Mouse (Mus musculus): ENCODE measurements at regions not wholly inside any gene's neighbourhood (a gene's known extent, or its start where the extent isn't known, plus 50 kb on each side); places are given as distances from the start of the nearest gene placed in this dataset.

DNA sequence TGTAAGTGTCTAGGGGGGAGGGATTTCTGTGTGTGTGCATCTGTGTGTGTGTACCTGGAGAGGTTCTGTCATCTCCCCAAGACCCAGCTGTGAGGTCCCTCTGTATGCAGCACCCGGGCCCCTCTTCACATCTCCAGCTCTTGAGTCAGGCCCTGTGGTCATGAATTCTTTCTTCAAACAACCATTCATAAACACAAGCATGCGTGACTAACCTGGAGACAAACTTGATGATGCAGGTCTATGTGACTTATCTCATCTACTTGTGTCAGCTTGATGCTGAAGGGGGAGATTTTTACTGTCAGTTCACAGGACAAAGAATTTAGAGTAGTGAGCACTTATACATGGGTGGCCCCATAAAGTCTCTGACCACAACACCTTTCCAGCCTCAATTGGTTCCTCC is 143.4 kb downstream of the Efnb2 start:
- H3K9me3 ChIP-seq = peaks cover 37% of the 10 kb centered on the region
- H3K36me3 ChIP-seq (replicated peaks; ENCODE audit: low read length) = no peaks in the 10 kb centered on the region
- H3K4me1 ChIP-seq = no peaks in the 10 kb centered on the region
- TF ChIP-seq FLI1 (IDR thresholded peaks at IDR 0.05; ENCODE audit: low read length) (no peak), GATA1 (IDR thresholded peaks at IDR 0.05; ENCODE audit: borderline replicate concordance, low read length) (no peak)
- peaks cover 2% of the 10 kb centered on the region for H3K27me3 ChIP-seq (replicated peaks)
- H3K4me3 ChIP-seq (replicated peaks) = no peak overlapping the region

DNA sequence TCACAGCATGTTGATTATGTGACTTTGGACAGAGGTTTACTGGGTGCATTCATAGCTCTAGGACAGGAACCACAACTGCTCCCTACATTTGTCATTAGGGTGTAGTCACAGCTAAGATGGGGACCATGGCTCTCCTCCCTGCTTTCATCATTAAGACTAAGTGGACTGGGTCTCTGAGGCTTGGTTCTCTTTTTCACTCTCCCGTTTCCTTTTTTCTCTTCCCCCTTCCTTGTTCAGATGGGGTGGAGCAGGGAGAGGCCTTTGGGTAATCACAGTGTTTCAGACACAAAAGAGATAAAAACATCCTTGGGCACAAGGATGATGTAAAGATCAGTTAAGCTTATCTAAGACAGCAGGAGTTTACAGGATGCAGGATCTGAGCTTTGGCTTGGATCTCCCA is 144.8 kb downstream of the Efnb2 start:
- Histone ChIP-seq H3K9me3 (peaks cover 34% of the 10 kb centered on the region), H3K4me1 (no peaks in the 10 kb centered on the region), H3K4me3 (replicated peaks) (no peak overlapping the region), H3K36me3 (replicated peaks; ENCODE audit: low read length) (no peaks in the 10 kb centered on the region), H3K27me3 (replicated peaks) (peaks cover 2% of the 10 kb centered on the region)
- TF ChIP-seq GATA1 (IDR thresholded peaks at IDR 0.05; ENCODE audit: borderline replicate concordance, low read length) = no peak
- no peak for TF ChIP-seq FLI1 (IDR thresholded peaks at IDR 0.05; ENCODE audit: low read length)

DNA sequence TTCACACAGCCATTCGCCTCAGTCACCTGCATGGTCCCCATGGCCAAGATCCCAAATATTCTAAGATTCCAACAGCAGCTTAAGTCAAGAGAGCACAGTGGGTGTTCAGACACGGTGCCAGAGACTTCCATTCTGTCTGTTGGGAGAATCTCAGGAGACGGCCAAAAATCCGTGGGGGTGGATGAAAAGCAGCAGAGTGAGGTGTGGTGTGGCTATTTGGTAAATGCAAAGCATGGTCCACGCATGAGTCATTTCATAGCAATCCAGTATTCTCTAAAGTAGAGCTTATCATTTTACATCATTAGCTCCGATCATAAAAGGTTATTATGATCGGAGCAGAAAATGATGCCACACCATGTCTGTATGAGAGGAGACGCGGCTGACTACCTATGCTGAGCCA is 161.1 kb downstream of the Efnb2 start:
- Histone ChIP-seq H3K36me3 (replicated peaks; ENCODE audit: low read length) (no peaks in the 10 kb centered on the region), H3K27me3 (replicated peaks) (no peaks in the 10 kb centered on the region), H3K4me3 (replicated peaks) (no peak overlapping the region), H3K9me3 (peaks cover 35% of the 10 kb centered on the region), H3K4me1 (no peaks in the 10 kb centered on the region)
- no peak for TF ChIP-seq GATA1 (IDR thresholded peaks at IDR 0.05; ENCODE audit: borderline replicate concordance, low read length)
- no peak for TF ChIP-seq FLI1 (IDR thresholded peaks at IDR 0.05; ENCODE audit: low read length)

DNA sequence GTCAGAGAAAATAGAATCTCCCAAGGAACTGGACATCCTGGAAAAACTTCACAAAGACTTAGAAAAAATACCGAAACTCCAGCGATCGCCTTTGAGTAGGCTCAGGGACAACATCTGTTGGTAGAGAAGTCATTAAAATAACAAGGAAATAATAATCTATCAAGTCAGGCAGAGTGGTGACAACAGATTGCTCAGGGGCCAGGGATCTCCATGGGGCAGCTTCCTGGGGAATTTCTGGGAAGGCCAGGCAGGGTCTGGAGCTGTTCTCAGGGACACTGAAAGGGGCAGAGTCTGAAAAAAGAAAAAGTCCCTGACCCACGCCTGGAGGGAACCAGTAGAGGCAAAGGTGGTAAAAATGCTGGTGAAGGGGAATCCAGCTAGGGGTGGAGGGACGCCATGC is 162.3 kb downstream of the Efnb2 start:
- Histone ChIP-seq H3K4me1 (no peaks in the 10 kb centered on the region), H3K9me3 (peaks cover 41% of the 10 kb centered on the region), H3K4me3 (replicated peaks) (no peak overlapping the region), H3K36me3 (replicated peaks; ENCODE audit: low read length) (no peaks in the 10 kb centered on the region), H3K27me3 (replicated peaks) (no peaks in the 10 kb centered on the region)
- TF ChIP-seq GATA1 (IDR thresholded peaks at IDR 0.05; ENCODE audit: borderline replicate concordance, low read length) (no peak), FLI1 (IDR thresholded peaks at IDR 0.05; ENCODE audit: low read length) (no peak)

DNA sequence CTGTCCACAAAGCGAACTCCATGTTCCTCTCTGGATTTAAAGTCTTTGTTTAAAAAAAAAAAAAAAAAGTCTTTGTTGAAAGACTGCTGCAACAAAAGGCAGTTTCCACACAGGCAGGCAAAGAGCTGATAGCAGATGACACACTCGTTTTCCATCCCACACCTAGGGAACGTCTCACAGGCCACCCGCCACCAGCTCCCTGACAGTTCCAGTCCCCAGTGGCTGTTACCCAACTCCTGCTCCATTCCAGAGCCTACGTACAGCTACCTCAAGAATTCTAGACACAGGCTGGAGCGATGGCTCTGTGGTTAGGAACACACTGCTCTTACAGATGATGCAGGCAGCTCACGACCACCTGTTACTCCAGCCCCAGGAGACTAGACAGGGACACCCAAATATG is 165.6 kb downstream of the Efnb2 start:
- peaks cover 5% of the 10 kb centered on the region; the same call in 1 of the 2 replicates for H3K4me1 ChIP-seq
- peaks cover 31% of the 10 kb centered on the region for H3K9me3 ChIP-seq
- TF ChIP-seq GATA1 (IDR thresholded peaks at IDR 0.05; ENCODE audit: borderline replicate concordance, low read length) (no peak), FLI1 (IDR thresholded peaks at IDR 0.05; ENCODE audit: low read length) (no peak)

DNA sequence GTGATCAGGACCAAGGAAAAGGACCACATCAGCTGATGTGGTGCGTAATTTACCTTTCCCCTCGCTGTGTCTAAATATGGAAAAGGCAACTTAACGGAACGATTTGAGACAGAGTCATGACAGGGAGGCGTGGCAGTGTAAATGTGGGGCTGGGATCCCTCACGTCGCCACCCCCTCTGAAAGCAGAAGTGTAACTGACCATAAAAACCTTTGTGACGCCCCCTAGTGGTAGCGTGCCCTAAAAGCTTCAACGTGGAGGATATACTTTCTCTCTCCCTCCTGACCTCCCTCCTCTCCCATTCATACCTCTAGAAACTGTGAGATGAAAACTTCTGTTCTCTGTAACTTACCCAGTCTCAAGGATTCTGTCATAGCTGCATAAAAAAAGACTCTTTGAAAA is 166.8 kb downstream of the Efnb2 start:
- no peak overlapping the region for H3K4me3 ChIP-seq (replicated peaks)
- peaks cover 23% of the 10 kb centered on the region for H3K9me3 ChIP-seq
- TF ChIP-seq GATA1 (IDR thresholded peaks at IDR 0.05; ENCODE audit: borderline replicate concordance, low read length) (no peak), FLI1 (IDR thresholded peaks at IDR 0.05; ENCODE audit: low read length) (no peak)
- H3K27me3 ChIP-seq (replicated peaks) = peaks cover under 1% of the 10 kb centered on the region
- H3K4me1 ChIP-seq = peaks cover 6% of the 10 kb centered on the region; the same call in 1 of the 2 replicates
- H3K36me3 ChIP-seq (replicated peaks; ENCODE audit: low read length) = no peaks in the 10 kb centered on the region

More for the DNA sequence above, 165.6 kb downstream of the Efnb2 start:
- Histone ChIP-seq H3K36me3 (replicated peaks; ENCODE audit: low read length) (no peaks in the 10 kb centered on the region), H3K27me3 (replicated peaks) (no peaks in the 10 kb centered on the region), H3K4me3 (replicated peaks) (no peak overlapping the region)

DNA sequence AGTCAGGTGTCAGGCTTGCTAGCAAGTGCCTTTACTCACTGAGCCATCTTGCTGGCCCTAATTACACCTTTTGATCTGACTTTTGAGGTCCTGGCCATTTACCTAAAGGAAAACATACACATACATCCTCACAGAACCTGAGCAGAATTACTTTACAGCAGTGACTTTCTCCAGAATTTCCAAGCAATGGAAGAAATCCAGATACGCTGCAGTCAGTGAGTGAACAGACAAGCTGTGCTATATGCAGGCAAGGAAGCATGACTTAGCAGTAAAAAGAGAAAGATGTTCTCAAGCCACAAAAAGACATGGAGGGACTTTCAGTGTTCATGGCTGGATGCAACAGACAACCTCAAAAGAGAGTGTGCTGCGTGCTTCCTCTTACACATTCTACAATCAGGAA is 169.1 kb downstream of the Efnb2 start:
- peaks cover 10% of the 10 kb centered on the region; the same call in 1 of the 2 replicates for H3K4me1 ChIP-seq
- H3K36me3 ChIP-seq (replicated peaks; ENCODE audit: low read length) = no peaks in the 10 kb centered on the region
- TF ChIP-seq FLI1 (IDR thresholded peaks at IDR 0.05; ENCODE audit: low read length) (no peak), GATA1 (IDR thresholded peaks at IDR 0.05; ENCODE audit: borderline replicate concordance, low read length) (no peak)
- peaks cover 9% of the 10 kb centered on the region for H3K27me3 ChIP-seq (replicated peaks)
- peaks cover 15% of the 10 kb centered on the region for H3K9me3 ChIP-seq
- H3K4me3 ChIP-seq (replicated peaks) = no peak overlapping the region

DNA sequence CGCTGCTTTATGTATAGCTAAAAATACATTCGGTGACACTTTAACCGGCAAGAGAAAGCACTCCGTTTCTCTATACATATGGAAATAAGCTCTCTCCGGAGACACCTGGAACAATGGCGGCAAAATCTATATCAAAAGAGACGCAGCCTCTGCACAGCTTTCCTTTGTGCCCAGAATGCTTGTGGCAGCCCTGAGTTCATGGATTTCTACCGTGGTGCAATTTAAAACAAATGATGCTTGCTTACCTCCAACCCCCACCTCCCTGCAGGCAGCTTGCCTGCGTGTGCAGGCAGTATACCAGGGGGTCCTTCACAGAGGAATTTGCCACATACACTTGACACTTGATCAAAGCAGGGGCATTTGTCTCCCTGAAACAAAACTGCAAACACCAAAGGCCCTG is 171.3 kb downstream of the Efnb2 start:
- Histone ChIP-seq H3K36me3 (replicated peaks; ENCODE audit: low read length) (no peaks in the 10 kb centered on the region), H3K4me3 (replicated peaks) (no peak overlapping the region), H3K9me3 (peaks cover 5% of the 10 kb centered on the region), H3K4me1 (peaks cover 10% of the 10 kb centered on the region; the same call in 1 of the 2 replicates), H3K27me3 (replicated peaks) (peaks cover 9% of the 10 kb centered on the region)
- TF ChIP-seq GATA1 (IDR thresholded peaks at IDR 0.05; ENCODE audit: borderline replicate concordance, low read length) (no peak), FLI1 (IDR thresholded peaks at IDR 0.05; ENCODE audit: low read length) (no peak)

DNA sequence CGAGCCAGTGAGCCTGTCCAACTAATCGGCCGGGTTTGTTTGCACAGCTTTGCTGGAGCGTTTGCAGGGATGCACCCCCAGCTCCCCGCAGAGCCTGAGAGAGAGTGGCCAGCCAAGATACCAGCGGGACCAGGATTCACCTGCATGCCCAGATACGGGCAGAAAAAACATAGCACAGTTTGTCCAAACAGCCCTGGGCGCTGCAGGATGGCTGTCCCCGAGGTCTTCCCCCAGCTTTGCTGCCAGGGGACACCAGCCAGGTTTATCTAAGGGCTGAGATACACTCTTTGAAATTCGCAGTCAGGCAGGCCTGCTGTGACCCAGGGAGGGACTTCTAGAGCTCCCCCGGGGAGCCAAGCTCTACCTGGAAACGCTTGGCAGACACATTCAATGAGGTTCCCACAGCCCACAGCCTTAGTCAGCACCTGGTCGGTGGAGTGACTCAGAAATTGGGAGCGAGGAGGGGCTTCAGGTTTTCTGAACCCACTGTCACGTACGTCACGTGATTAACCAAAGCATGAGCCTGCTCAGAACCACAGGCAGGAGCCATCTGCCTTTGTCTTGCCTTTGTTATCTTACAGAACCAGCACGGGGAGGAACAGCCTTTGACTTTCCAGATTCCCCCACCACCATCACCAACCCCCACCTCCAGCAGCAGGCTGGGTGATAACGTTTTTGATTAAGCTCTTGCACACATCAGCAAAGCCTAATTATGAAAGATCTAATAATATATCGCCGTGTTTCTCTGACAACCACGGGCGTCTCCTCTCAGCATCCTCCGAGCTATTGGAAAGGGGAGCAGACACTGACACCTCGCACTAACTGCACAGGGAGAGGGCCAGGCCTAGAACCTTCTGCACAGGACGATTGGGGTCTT is 172.1 kb downstream of the Efnb2 start:
- H3K27me3 ChIP-seq (replicated peaks) = peaks cover 9% of the 10 kb centered on the region
- H3K36me3 ChIP-seq (replicated peaks; ENCODE audit: low read length) = no peaks in the 10 kb centered on the region
- no peak overlapping the region for H3K4me3 ChIP-seq (replicated peaks)
- peaks cover under 1% of the 10 kb centered on the region; the same call in 1 of the 2 replicates for H3K9me3 ChIP-seq
- no peak for TF ChIP-seq FLI1 (IDR thresholded peaks at IDR 0.05; ENCODE audit: low read length)
- no peak for TF ChIP-seq GATA1 (IDR thresholded peaks at IDR 0.05; ENCODE audit: borderline replicate concordance, low read length)
- peaks cover 10% of the 10 kb centered on the region; the same call in 1 of the 2 replicates for H3K4me1 ChIP-seq

DNA sequence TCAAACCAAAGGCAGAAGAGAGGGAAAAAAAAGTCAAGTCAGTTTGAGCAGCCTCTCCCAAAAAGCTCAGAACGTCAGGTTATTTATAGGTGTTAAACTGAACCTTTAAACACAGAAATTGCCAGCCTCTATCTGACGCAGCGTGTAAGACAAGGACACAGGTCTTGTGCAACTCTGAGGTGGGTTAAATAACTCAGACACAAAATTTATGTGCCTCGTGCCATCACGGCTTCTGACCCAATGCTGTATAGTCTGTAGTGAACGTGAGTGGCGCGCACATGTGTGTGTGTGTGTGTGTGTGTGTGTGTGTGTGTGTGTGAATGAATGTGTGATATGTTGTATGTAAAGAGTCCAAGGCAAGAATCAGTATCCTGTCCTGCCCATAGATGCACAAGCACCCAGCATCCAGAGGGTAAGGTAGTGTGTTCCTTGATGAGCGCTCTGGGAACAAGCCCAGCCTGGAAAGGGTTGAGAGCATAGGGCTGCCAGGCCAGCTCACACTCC is 172.8 kb downstream of the Efnb2 start:
- TF ChIP-seq GATA1 (IDR thresholded peaks at IDR 0.05; ENCODE audit: borderline replicate concordance, low read length) = no peak
- no peak for TF ChIP-seq FLI1 (IDR thresholded peaks at IDR 0.05; ENCODE audit: low read length)

More for the DNA sequence above, 172.8 kb downstream of the Efnb2 start:
- H3K9me3 ChIP-seq = no peaks in the 10 kb centered on the region
- H3K36me3 ChIP-seq (replicated peaks; ENCODE audit: low read length) = no peaks in the 10 kb centered on the region
- no peak overlapping the region for H3K4me3 ChIP-seq (replicated peaks)
- H3K4me1 ChIP-seq = peaks cover 10% of the 10 kb centered on the region; the same call in 1 of the 2 replicates
- H3K27me3 ChIP-seq (replicated peaks) = peaks cover 9% of the 10 kb centered on the region
